Mouse (Mus musculus) forebrain, postnatal 0 days (tissue): ENCODE data around the gene Cd69. TPM values are rescaled to one million over a fixed set of nuclear protein-coding genes. Genes with fewer than 3 reads are reported as not detected.

Source experiments
- ATAC-seq: fragments of 200-750 bp; cut with Nextera tagmentation; 2 replicates; pipeline ENCODE4 v1.8.0; 2017; ENCODE audit warnings: mild to moderate bottlenecking, moderate library complexity
- DNase-seq: peaks from one replicate; pipeline ENCODE4 v3.0.0-alpha.2; 2015
- H3K27ac ChIP-seq: fragments of 300-500 bp; sonication (generic); 2 replicates; pipeline ENCODE4 v1.5.1; 2014; ENCODE audit warnings: low read depth, mild to moderate bottlenecking, antibody characterized with exemption, low read length, moderate library complexity, mixed read lengths
- H3K27me3 ChIP-seq: fragments of 300-500 bp; sonication (generic); 2 replicates; pipeline ENCODE4 v1.6.1; 2014; ENCODE audit warnings: mild to moderate bottlenecking, low read length, mixed read lengths; ENCODE audit not compliant: insufficient read depth
- H3K36me3 ChIP-seq: fragments of 300-500 bp; sonication (generic); 2 replicates; pipeline ENCODE4 v1.6.1; 2014; ENCODE audit warnings: mild to moderate bottlenecking, moderate library complexity; ENCODE audit not compliant: insufficient read depth
- H3K4me1 ChIP-seq: fragments of 300-500 bp; sonication (generic); 2 replicates; pipeline ENCODE4 v1.6.1; 2014; ENCODE audit warnings: antibody characterized with exemption; ENCODE audit not compliant: insufficient read depth
- H3K4me2 ChIP-seq: fragments of 300-500 bp; sonication (generic); 2 replicates; pipeline ENCODE4 v1.6.1; 2014; ENCODE audit warnings: low read depth, mild to moderate bottlenecking, moderate library complexity
- H3K4me3 ChIP-seq: fragments of 300-500 bp; sonication (generic); 2 replicates; pipeline ENCODE4 v1.5.1; 2014; ENCODE audit warnings: low read depth, low read length, mixed read lengths
- H3K9ac ChIP-seq: fragments of 300-500 bp; sonication (generic); 2 replicates; pipeline ENCODE4 v1.6.1; 2014; ENCODE audit warnings: mild to moderate bottlenecking
- H3K9me3 ChIP-seq: fragments of 300-500 bp; sonication (generic); 2 replicates; pipeline ENCODE4 v1.6.1; 2016; ENCODE audit warnings: low read length
- CTCF ChIP-seq: sonication (generic); IDR thresholded peaks from 2 replicates; pipeline ENCODE4 v1.5.1; 2016; ENCODE audit warnings: antibody characterized with exemption, control low read depth, low read depth
- WGBS: fragments of 180-500 bp; shearing (Covaris S2); extraction: QIAGEN DNeasy Blood & Tissue Kit; methylation state at CpG from one replicate; pipeline ENCODE4 v1.1.7; 2014; 5-methylcytosine and 5-hydroxymethylcytosine counted together
- polyA plus RNA-seq: library from polyadenylated mRNA; unstranded; fragments of >200 nt; fragmentation: Nextera tagmentation; extraction: Ambion mirVana; gene quantifications from 2 replicates; pipeline ENCODE4 v1.2.1, GENCODE M21; 2015
- total RNA-seq: library from RNA; depleted of rRNA; stranded (reverse); fragments of >200 nt; gene quantifications from 2 replicates; pipeline ENCODE4 v1.2.3, GENCODE M21; 2014

Gene Cd69
- total and polyA plus RNA-seq, 2 experiments from 2014 or later: 0.13 TPM; not detected in 1

- no peak for ATAC-seq
- H3K27me3 ChIP-seq: no peaks in the 10 kb centered on the region
- DNase-seq: no peak
- no peaks in the 10 kb centered on the region for H3K9me3 ChIP-seq
- H3K27ac ChIP-seq: no peak overlapping the region
- no peak overlapping the region for H3K9ac ChIP-seq
- no peaks in the 10 kb centered on the region for H3K36me3 ChIP-seq
- WGBS: 83% methylated on average over 1 of the region's 1 CpGs
- no peaks in the 10 kb centered on the region for H3K4me1 ChIP-seq
- TF ChIP-seq CTCF: no peak
- H3K4me3 ChIP-seq: no peak overlapping the region
- H3K4me2 ChIP-seq: no peak overlapping the region
Observed at GRCm38 (mm10) chr6:129266438-129267022, 8.7 kb downstream of the Cd69 start.

- no peak overlapping the region for H3K4me2 ChIP-seq
- no peaks in the 10 kb centered on the region for H3K36me3 ChIP-seq
- no peak overlapping the region for H3K27ac ChIP-seq
- DNase-seq (no peak), ATAC-seq (no peak)
- H3K4me3 ChIP-seq: no peak overlapping the region
- no peaks in the 10 kb centered on the region for H3K4me1 ChIP-seq
- H3K9me3 ChIP-seq: no peaks in the 10 kb centered on the region
- no peak for TF ChIP-seq CTCF
- no peak overlapping the region for H3K9ac ChIP-seq
- 75% methylated on average over 3 of the region's 3 CpGs for WGBS
- no peaks in the 10 kb centered on the region for H3K27me3 ChIP-seq
Observed at GRCm38 (mm10) chr6:129265821-129266220, 9.4 kb downstream of the Cd69 start.

GRCm38 (mm10) chr6:129260940-129261339 is 14.3 kb downstream of the Cd69 start:
- Histone ChIP-seq H3K4me3 (no peak overlapping the region), H3K36me3 (no peaks in the 10 kb centered on the region), H3K9me3 (no peaks in the 10 kb centered on the region), H3K4me1 (no peaks in the 10 kb centered on the region), H3K4me2 (no peak overlapping the region), H3K27me3 (no peaks in the 10 kb centered on the region), H3K9ac (no peak overlapping the region), H3K27ac (no peak overlapping the region)
- DNase-seq: no peak
- TF ChIP-seq CTCF: no peak
- no peak for ATAC-seq
- WGBS: 94% methylated on average over 4 of the region's 4 CpGs

GRCm38 (mm10) chr6:129260034-129260433 is 15.2 kb downstream of the Cd69 start:
- H3K4me2 ChIP-seq: no peak overlapping the region

GRCm38 (mm10) chr6:129256018-129256417 is 19.2 kb downstream of the Cd69 start:
- no peak overlapping the region for H3K4me2 ChIP-seq
- ATAC-seq (peak; percentile 51), DNase-seq (peak; percentile 22)
- H3K27ac ChIP-seq: no peak overlapping the region
- no peaks in the 10 kb centered on the region for H3K4me1 ChIP-seq
- TF ChIP-seq CTCF: peak; percentile 60
- H3K4me3 ChIP-seq: no peak overlapping the region
- WGBS: 57% methylated on average over 7 of the region's 7 CpGs
- no peaks in the 10 kb centered on the region for H3K9me3 ChIP-seq
- no peak overlapping the region for H3K9ac ChIP-seq
- no peaks in the 10 kb centered on the region for H3K36me3 ChIP-seq
- H3K27me3 ChIP-seq: no peaks in the 10 kb centered on the region

More at GRCm38 (mm10) chr6:129260034-129260433, 15.2 kb downstream of the Cd69 start:
- H3K27me3 ChIP-seq: no peaks in the 10 kb centered on the region
- ATAC-seq (no peak), DNase-seq (no peak)
- H3K9me3 ChIP-seq: no peaks in the 10 kb centered on the region
- no peak overlapping the region for H3K27ac ChIP-seq
- no peaks in the 10 kb centered on the region for H3K36me3 ChIP-seq
- H3K9ac ChIP-seq: no peak overlapping the region
- H3K4me3 ChIP-seq: no peak overlapping the region
- TF ChIP-seq CTCF: peak; percentile 39
- no peaks in the 10 kb centered on the region for H3K4me1 ChIP-seq

GRCm38 (mm10) chr6:129254949-129255602 is 20.2 kb downstream of the Cd69 start:
- Histone ChIP-seq H3K27ac (no peak overlapping the region), H3K4me3 (no peak overlapping the region), H3K27me3 (no peaks in the 10 kb centered on the region), H3K4me2 (no peak overlapping the region), H3K36me3 (no peaks in the 10 kb centered on the region), H3K4me1 (no peaks in the 10 kb centered on the region), H3K9me3 (no peaks in the 10 kb centered on the region), H3K9ac (no peak overlapping the region)
- peak; percentile 67 for TF ChIP-seq CTCF
- ATAC-seq (0 out of 2 replicates have a peak, but pooled peaks have one; percentile 20), DNase-seq (peak; percentile 68)
- 16% methylated on average over 4 of the region's 4 CpGs for WGBS

GRCm38 (mm10) chr6:129254314-129254713 is 20.9 kb downstream of the Cd69 start:
- ATAC-seq (no peak), DNase-seq (no peak)
- TF ChIP-seq CTCF: no peak
- no peaks in the 10 kb centered on the region for H3K27me3 ChIP-seq
- H3K4me3 ChIP-seq: no peak overlapping the region
- H3K4me1 ChIP-seq: no peaks in the 10 kb centered on the region
- no peak overlapping the region for H3K4me2 ChIP-seq
- no peak overlapping the region for H3K27ac ChIP-seq
- no peaks in the 10 kb centered on the region for H3K9me3 ChIP-seq
- no peaks in the 10 kb centered on the region for H3K36me3 ChIP-seq
- H3K9ac ChIP-seq: no peak overlapping the region
- 85% methylated on average over 4 of the region's 4 CpGs for WGBS
